Mouse (Mus musculus): ENCODE results near the gene March4. TPM values are rescaled to one million over a fixed set of nuclear protein-coding genes. Genes with fewer than 3 reads are reported as not detected.

Gene March4
- polyA plus RNA-seq, 1 experiment from 2014 or later: 10.2 TPM

Other genes starting within 250 kb of the March4 start
- 16.7 and 18.7 TPM in 2 replicates for gene Xrcc5, start 229.5 kb downstream of the March4 start, polyA plus RNA-seq (2014; fragmentation: Nextera tagmentation; extraction: Ambion mirVana)
- gene Smarcal1, start 46.3 kb upstream of the March4 start, polyA plus RNA-seq (2014; fragmentation: Nextera tagmentation; extraction: Ambion mirVana): 27.2 and 35.2 TPM in 2 replicates
- gene Ankar, start 163.6 kb upstream of the March4 start, polyA plus RNA-seq (2014; fragmentation: Nextera tagmentation; extraction: Ambion mirVana): not detected in 2 replicates
- 1,010 and 1,289 TPM in 2 replicates for gene Rpl37a, start 174.4 kb upstream of the March4 start, polyA plus RNA-seq (2014; fragmentation: Nextera tagmentation; extraction: Ambion mirVana)

All from hindbrain, embryonic 14.5 days (tissue).